Mouse (Mus musculus) hindbrain, embryonic 13.5 days (tissue): ENCODE results near the gene Tlr8. TPM values are rescaled to one million over a fixed set of nuclear protein-coding genes. Genes with fewer than 3 reads are reported as not detected.

Source experiments
- ATAC-seq: fragments of 200-750 bp; cut with Nextera tagmentation; 2 replicates; pipeline ENCODE4 v1.8.0; 2017; ENCODE audit warnings: moderate TSS enrichment; ENCODE audit not compliant: low FRiP score
- H3K27ac ChIP-seq: fragments of 300-500 bp; sonication (generic); 2 replicates; pipeline ENCODE4 v1.5.1; 2015; ENCODE audit warnings: inconsistent platforms, mild to moderate bottlenecking, moderate library complexity
- H3K27me3 ChIP-seq: fragments of 300-500 bp; sonication (generic); 2 replicates; pipeline ENCODE4 v1.6.1; 2015; ENCODE audit warnings: mild to moderate bottlenecking, inconsistent platforms
- H3K36me3 ChIP-seq: fragments of 300-500 bp; sonication (generic); 2 replicates; pipeline ENCODE4 v1.6.1; 2015; ENCODE audit warnings: mild to moderate bottlenecking, inconsistent platforms
- H3K4me1 ChIP-seq: fragments of 300-500 bp; sonication (generic); replicated peaks from 2 replicates; pipeline ENCODE4 v1.6.1; 2015; ENCODE audit warnings: inconsistent platforms
- H3K4me2 ChIP-seq: fragments of 300-500 bp; sonication (generic); 2 replicates; pipeline ENCODE4 v1.6.1; 2015; ENCODE audit warnings: inconsistent platforms, mild to moderate bottlenecking, moderate library complexity
- H3K4me3 ChIP-seq: fragments of 300-500 bp; sonication (generic); 2 replicates; pipeline ENCODE4 v1.5.1; 2015; ENCODE audit warnings: mild to moderate bottlenecking, inconsistent platforms
- H3K9ac ChIP-seq: fragments of 300-500 bp; sonication (generic); 2 replicates; pipeline ENCODE4 v1.6.1; 2015; ENCODE audit warnings: mild to moderate bottlenecking, inconsistent platforms
- H3K9me3 ChIP-seq: fragments of 300-500 bp; sonication (generic); 2 replicates; pipeline ENCODE4 v1.6.1; 2016; ENCODE audit warnings: inconsistent platforms
- WGBS: fragments of 180-500 bp; shearing (Covaris S2); methylation state at CpG from one replicate; pipeline ENCODE4 v1.1.7; 2015; 5-methylcytosine and 5-hydroxymethylcytosine counted together
- polyA plus RNA-seq: library from polyadenylated mRNA; unstranded; fragments of >200 nt; fragmentation: Nextera tagmentation; extraction: Ambion mirVana; gene quantifications from 2 replicates; pipeline ENCODE4 v1.2.1, GENCODE M21; 2015

The Tlr8 gene
- polyA plus RNA-seq, 1 experiment from 2014 or later = 0.10 TPM

- Histone ChIP-seq H3K4me3 (no peak overlapping the region), H3K9ac (no peak overlapping the region), H3K4me2 (no peak overlapping the region), H3K9me3 (no peaks in the 10 kb centered on the region), H3K4me1 (no peaks in the 10 kb centered on the region), H3K27me3 (0 out of 2 replicates have a peak, but pooled peaks cover 3% of the 10 kb centered on the region), H3K27ac (no peak overlapping the region), H3K36me3 (no peaks in the 10 kb centered on the region)
- 88% methylated on average over 5 of the region's 5 CpGs for WGBS
- no peak for ATAC-seq
These were observed 37.6 kb downstream of the Tlr8 start for GRCm38 (mm10) chrX:167226570-167226969.

- ATAC-seq = peak; percentile 9; the same call in 1 of the 2 replicates
- whole genome bisulfite sequencing = 19% methylated on average over 8 of the region's 8 CpGs
- no peak overlapping the region for H3K4me2 ChIP-seq
These were observed 51.4 kb downstream of the Tlr8 start for GRCm38 (mm10) chrX:167212707-167213106.

GRCm38 (mm10) chrX:167211871-167212555, 52.1 kb downstream of the Tlr8 start:
- 0 out of 2 replicates have a peak overlapping the region, but pooled peaks have one; percentile 18 for H3K27ac ChIP-seq

More at GRCm38 (mm10) chrX:167212707-167213106, 51.4 kb downstream of the Tlr8 start:
- Histone ChIP-seq H3K27me3 (peaks cover 10% of the 10 kb centered on the region; the same call in 1 of the 2 replicates), H3K27ac (0 out of 2 replicates have a peak overlapping the region, but pooled peaks have one; percentile 18), H3K36me3 (no peaks in the 10 kb centered on the region), H3K9ac (no peak overlapping the region), H3K4me1 (peaks cover 16% of the 10 kb centered on the region), H3K4me3 (no peak overlapping the region), H3K9me3 (no peaks in the 10 kb centered on the region)

GRCm38 (mm10) chrX:167210319-167210728, 53.8 kb downstream of the Tlr8 start:
- Histone ChIP-seq H3K9ac (0 out of 2 replicates have a peak overlapping the region, but pooled peaks have one; percentile 71), H3K4me3 (peak overlapping the region; percentile 58), H3K4me1 (peaks cover 21% of the 10 kb centered on the region), H3K27ac (peak overlapping the region; percentile 96), H3K4me2 (peak overlapping the region; percentile 58), H3K27me3 (peaks cover 10% of the 10 kb centered on the region; the same call in 1 of the 2 replicates), H3K36me3 (no peaks in the 10 kb centered on the region), H3K9me3 (no peaks in the 10 kb centered on the region)
- no peak for ATAC-seq
- WGBS = 40% methylated on average over 6 of the region's 6 CpGs

More at GRCm38 (mm10) chrX:167211871-167212555, 52.1 kb downstream of the Tlr8 start:
- peaks cover 10% of the 10 kb centered on the region; the same call in 1 of the 2 replicates for H3K27me3 ChIP-seq
- no peaks in the 10 kb centered on the region for H3K9me3 ChIP-seq
- no peak overlapping the region for H3K9ac ChIP-seq
- H3K36me3 ChIP-seq = no peaks in the 10 kb centered on the region
- 50% methylated on average over 9 of the region's 9 CpGs for WGBS
- H3K4me1 ChIP-seq = peaks cover 16% of the 10 kb centered on the region
- no peak for ATAC-seq
- no peak overlapping the region for H3K4me3 ChIP-seq
- H3K4me2 ChIP-seq = peak overlapping the region; percentile 2; the same call in 1 of the 2 replicates

- WGBS = 51% methylated on average over 8 of the region's 8 CpGs
- peaks cover 10% of the 10 kb centered on the region; the same call in 1 of the 2 replicates for H3K27me3 ChIP-seq
- H3K36me3 ChIP-seq = no peaks in the 10 kb centered on the region
- peak overlapping the region; percentile 58 for H3K4me3 ChIP-seq
- peak overlapping the region; percentile 96 for H3K27ac ChIP-seq
- no peaks in the 10 kb centered on the region for H3K9me3 ChIP-seq
- H3K4me2 ChIP-seq = peak overlapping the region; percentile 58
- peaks cover 21% of the 10 kb centered on the region for H3K4me1 ChIP-seq
- no peak for ATAC-seq
- H3K9ac ChIP-seq = peak overlapping the region; percentile 71
These were observed 54.3 kb downstream of the Tlr8 start for GRCm38 (mm10) chrX:167209828-167210227.

GRCm38 (mm10) chrX:167208978-167209754, 55.0 kb downstream of the Tlr8 start, which contains the start of gene Tmsb4x:
Gene Tmsb4x (minus strand): TSS chrX:167209315.
- H3K4me3 ChIP-seq = peak within 1 kb of the TSS; percentile 58
- H3K27ac ChIP-seq = peak within 1 kb of the TSS; percentile 96
- peak within 1 kb of the TSS; percentile 89 for H3K9ac ChIP-seq
- peaks cover 21% of the 10 kb centered on the region for H3K4me1 ChIP-seq
- 13% methylated on average over 33 of the region's 39 CpGs for WGBS
- peak; percentile 89 for ATAC-seq
- peaks cover 13% of the 10 kb centered on the region; the same call in 1 of the 2 replicates for H3K27me3 ChIP-seq
- H3K4me2 ChIP-seq = peak within 1 kb of the TSS; percentile 58
- no peaks in the 10 kb centered on the region for H3K36me3 ChIP-seq
- no peaks in the 10 kb centered on the region for H3K9me3 ChIP-seq

GRCm38 (mm10) chrX:167208506-167208820, 55.7 kb downstream of the Tlr8 start:
- Histone ChIP-seq H3K4me3 (peak overlapping the region; percentile 58), H3K27me3 (peaks cover 13% of the 10 kb centered on the region; the same call in 1 of the 2 replicates), H3K4me1 (peaks cover 21% of the 10 kb centered on the region), H3K36me3 (no peaks in the 10 kb centered on the region), H3K27ac (peak overlapping the region; percentile 96), H3K9ac (peak overlapping the region; percentile 89), H3K4me2 (no peak overlapping the region), H3K9me3 (no peaks in the 10 kb centered on the region)
- 23% methylated on average over 16 of the region's 16 CpGs for WGBS
- no peak for ATAC-seq

- Histone ChIP-seq H3K9me3 (no peaks in the 10 kb centered on the region), H3K36me3 (no peaks in the 10 kb centered on the region), H3K27ac (peak overlapping the region; percentile 96), H3K4me1 (peaks cover 21% of the 10 kb centered on the region), H3K9ac (peak overlapping the region; percentile 89), H3K27me3 (peaks cover 14% of the 10 kb centered on the region; the same call in 1 of the 2 replicates), H3K4me2 (peak overlapping the region; percentile 67), H3K4me3 (peak overlapping the region; percentile 58)
- ATAC-seq = no peak
- WGBS = 29% methylated on average over 21 of the region's 25 CpGs
These were observed 56.2 kb downstream of the Tlr8 start for GRCm38 (mm10) chrX:167207741-167208505.

GRCm38 (mm10) chrX:167205813-167206520, 58.2 kb downstream of the Tlr8 start:
- Histone ChIP-seq H3K4me3 (peak overlapping the region; percentile 58; the same call in 1 of the 2 replicates), H3K9me3 (no peaks in the 10 kb centered on the region), H3K36me3 (no peaks in the 10 kb centered on the region), H3K4me2 (peak overlapping the region; percentile 67), H3K4me1 (peaks cover 15% of the 10 kb centered on the region), H3K27me3 (peaks cover 21% of the 10 kb centered on the region; the same call in 1 of the 2 replicates), H3K9ac (no peak overlapping the region), H3K27ac (0 out of 2 replicates have a peak overlapping the region, but pooled peaks have one; percentile 18)
- no peak for ATAC-seq
- 50% methylated on average over 8 of the region's 8 CpGs for WGBS

GRCm38 (mm10) chrX:167201365-167201764, 62.8 kb downstream of the Tlr8 start:
- H3K4me1 ChIP-seq = no peaks in the 10 kb centered on the region
- no peak for ATAC-seq
- no peaks in the 10 kb centered on the region for H3K36me3 ChIP-seq
- no peak overlapping the region for H3K27ac ChIP-seq
- 87% methylated on average over 2 of the region's 2 CpGs for WGBS
- H3K4me3 ChIP-seq = no peak overlapping the region
- no peak overlapping the region for H3K4me2 ChIP-seq
- H3K27me3 ChIP-seq = peaks cover 25% of the 10 kb centered on the region; the same call in 1 of the 2 replicates
- no peaks in the 10 kb centered on the region for H3K9me3 ChIP-seq
- H3K9ac ChIP-seq = no peak overlapping the region

- no peaks in the 10 kb centered on the region for H3K36me3 ChIP-seq
- peaks cover 20% of the 10 kb centered on the region; the same call in 1 of the 2 replicates for H3K27me3 ChIP-seq
- no peak overlapping the region for H3K9ac ChIP-seq
- H3K4me1 ChIP-seq = no peaks in the 10 kb centered on the region
- no peaks in the 10 kb centered on the region for H3K9me3 ChIP-seq
- 86% methylated on average over 2 of the region's 2 CpGs for WGBS
- H3K27ac ChIP-seq = no peak overlapping the region
- ATAC-seq = no peak
- H3K4me2 ChIP-seq = no peak overlapping the region
- H3K4me3 ChIP-seq = no peak overlapping the region
These were observed 68.9 kb downstream of the Tlr8 start for GRCm38 (mm10) chrX:167195228-167195649.
